Mouse (Mus musculus) spleen, adult 2 months (tissue): ENCODE results near the gene Diras1.

Experiments used
- CTCF ChIP-seq: fragments of 200-500 bp; IDR thresholded peaks from 2 replicates; pipeline ENCODE4 v1.5.1; 2011; ENCODE audit warnings: mild to moderate bottlenecking, inconsistent platforms; ENCODE audit not compliant: insufficient read depth, insufficient read length, insufficient replicate concordance; ENCODE audit errors: extremely low read depth
- POLR2A ChIP-seq: fragments of 200-500 bp; IDR thresholded peaks from 2 replicates; pipeline ENCODE4 v1.6.1; 2011; ENCODE audit warnings: low read depth, low read length, inconsistent platforms

DNA sequence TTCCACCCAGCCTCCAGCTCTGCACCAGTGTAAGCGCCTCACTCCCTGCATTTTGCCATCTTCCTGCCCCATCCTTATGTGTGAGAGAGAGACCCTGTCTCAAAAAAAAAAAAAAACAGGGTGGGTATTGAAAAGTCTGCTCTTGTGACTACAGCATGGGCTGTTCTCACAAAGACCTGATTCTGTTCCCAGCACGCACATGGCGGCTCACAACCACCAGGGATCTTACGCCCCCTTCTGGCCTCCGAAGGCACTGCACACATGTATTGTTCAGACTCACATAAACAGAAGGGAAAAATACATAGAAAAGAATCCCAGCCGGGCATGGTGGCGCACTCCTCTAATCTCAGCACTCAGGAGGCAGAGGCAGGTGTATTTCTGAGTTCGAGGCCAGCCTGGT is 2.7 kb downstream of the Diras1 start:
- TF ChIP-seq CTCF: no peak
- no peak for TF ChIP-seq POLR2A
